Mouse (Mus musculus): ENCODE results near the gene Rnf10.
A peak's percentile ranks its signal among the peaks of the same experiment; 100 is the strongest.

Gene Rnf10

DNA sequence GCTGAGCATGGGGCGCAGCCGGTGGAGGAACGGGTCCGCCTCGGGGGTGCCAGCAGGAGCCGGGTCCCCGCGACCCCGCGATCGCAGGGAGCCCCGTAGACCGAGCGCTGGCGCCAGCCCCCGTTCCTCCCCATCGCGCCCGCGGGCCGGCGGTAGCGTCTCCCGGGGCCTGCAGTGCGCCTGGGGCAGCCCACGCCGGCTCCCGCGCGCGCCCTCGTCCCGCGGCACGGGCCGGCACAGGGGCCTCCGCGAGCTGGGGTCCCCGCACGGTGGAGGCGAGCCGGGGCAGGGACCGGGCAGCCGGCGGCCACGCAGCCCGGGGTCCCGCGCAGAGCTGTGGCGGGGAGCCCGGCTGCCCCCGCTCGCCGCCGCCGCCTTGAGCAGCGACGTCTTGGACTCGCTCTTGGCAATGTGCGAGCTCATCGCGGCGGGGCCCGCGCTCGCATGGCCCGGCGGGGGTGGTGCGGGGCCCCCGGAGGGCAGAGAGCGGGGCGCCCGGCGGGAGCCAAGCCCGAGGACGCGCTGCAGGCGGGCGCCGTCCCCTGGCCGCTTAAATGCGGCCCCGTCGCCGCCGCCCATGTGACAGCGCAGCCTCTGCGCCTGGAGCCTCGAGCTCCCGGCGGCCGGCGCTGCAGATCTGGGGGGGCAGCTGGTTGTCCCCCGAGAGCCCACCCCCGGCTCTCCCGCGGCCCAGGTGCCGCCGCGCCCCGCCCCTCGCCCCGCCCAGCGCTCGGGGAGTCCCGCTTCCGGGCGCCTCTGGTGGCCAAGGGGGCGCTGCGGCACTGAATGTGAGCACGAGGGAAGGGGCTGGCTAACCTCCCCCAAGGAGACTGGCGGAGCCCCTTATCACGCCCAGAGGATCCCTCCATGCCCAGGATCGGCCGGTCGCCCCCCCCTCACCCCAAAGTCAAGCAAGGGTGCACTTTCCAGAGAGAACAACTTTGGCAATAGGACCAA is 78.8 kb downstream of the Rnf10 start, which contains the start of gene Cabp1:
Cabp1 (minus strand) TSS at position 713 of the 957 bp plus-strand sequence.
- peak; percentile 77 to 80 for DNase-seq

DNA sequence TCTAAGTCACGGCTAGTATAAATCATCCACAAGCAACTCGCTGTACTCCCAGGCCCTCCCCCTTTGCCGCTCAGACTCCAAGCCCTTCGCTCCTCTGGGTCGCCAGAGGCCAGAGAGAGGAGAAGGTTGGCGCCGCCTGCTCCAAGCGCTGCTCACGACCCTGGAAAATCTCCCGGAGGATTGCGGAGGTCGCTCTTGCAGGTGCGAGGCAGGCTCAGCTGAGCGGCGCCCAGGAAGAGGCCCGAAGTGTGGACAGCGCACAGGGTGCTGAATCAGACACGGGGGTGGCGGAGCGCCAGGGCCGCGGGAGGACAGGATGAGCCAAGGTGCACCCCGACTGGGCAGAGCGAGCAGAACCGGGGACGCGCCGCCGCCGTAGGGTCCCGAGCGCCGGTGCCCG is 79.5 kb downstream of the Rnf10 start:
- DNase-seq: peak; percentile 73 to 77

DNA sequence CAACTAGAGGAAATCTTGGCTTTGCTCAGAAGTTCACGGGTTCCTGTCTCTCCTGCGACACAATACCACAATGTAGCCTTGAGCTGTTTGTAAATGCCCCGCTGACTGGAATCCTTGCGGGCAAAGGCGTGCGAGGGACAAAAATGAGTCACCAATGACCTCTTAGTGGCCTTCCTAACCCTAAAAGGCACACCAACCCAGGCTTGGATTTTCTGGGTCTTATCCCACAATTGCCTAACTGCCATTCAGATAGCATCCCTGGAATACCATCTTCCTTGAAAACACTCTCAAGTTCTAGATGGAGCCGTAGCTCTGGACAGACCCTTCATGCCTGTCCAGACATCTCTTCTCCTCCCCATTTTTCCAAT is 79.9 kb downstream of the Rnf10 start:
- DNase-seq: no peak

DNA sequence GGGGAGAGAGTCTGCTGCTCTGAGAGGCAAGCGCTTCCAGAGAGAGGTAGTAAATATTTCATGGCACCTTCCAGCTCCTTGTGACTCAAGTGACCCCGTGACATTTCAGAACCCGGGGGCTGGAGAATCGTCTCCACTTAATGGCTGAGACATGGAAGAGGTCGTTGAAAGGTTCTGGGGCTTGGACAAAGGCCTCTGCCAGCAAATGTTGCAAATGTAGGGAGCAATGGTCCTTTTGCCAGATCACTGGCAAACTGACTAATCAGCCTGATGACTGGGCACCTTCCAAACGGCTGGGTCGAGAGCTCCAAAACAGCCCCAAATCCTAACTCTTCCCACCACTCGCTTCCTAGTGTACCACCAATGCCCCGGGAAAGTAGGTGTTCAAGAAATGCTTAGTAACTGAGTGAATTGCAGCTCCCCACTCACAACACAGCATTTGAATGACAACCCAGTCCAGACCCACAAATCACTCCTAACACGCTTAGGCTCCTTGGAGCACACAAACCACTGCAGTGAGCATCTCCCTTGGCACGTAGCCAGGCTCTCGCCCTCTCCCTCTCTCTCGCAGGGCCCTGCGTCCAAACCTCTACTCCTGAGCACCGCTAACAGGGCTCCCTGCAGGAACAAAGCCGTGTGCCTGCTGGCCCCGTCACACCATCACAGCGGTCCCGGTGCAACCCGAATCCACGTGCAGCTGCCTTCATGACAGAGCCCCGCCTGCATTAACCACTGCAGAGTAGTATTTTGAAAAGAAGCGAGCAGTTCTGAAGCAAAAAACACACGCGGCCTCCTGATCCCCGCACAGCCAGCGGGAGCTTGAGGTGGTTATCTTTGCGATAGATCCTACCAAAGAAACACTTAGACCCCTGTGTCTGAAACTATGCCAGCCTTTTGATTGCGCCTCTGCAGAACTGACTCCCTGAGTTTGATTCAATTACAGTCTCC is 80.5 kb downstream of the Rnf10 start:
- no peak for DNase-seq

All from B cell, adult 2 months (primary cell).